Mouse (Mus musculus) bone marrow, adult 2 months (tissue): ENCODE data around the gene Dok1.

ENCODE experiments used
- CTCF ChIP-seq: fragments of 200-500 bp; IDR thresholded peaks from 2 replicates; pipeline ENCODE4 v1.5.1; 2011; ENCODE audit warnings: low read length, control low read depth; ENCODE audit not compliant: control insufficient read depth, insufficient read depth
- POLR2A ChIP-seq: fragments of 200-500 bp; IDR thresholded peaks from 2 replicates; pipeline ENCODE4 v1.6.1; 2011; ENCODE audit warnings: low read depth, mild to moderate bottlenecking, control low read depth, low read length, borderline replicate concordance; ENCODE audit not compliant: control insufficient read depth

DNA sequence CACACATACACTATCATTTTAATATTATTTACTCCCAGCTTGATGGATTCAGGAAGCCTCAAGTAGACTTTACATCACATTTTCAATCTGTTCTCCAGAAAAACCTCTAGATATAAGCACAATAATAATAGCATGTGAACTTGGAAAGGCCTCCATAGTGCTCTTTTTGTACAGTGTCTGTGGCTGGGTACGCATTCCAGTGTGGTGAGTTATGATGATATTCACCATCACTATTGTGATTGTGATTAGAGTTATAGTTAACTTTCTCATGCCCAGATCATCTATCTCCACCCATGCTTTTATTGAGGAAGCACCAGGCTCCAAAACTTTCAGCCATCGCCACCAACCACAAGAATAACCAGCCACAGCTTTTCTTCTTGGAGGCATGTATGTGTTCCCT is 9.5 kb downstream of the Dok1 start:
- no peak for TF ChIP-seq POLR2A
- no peak for TF ChIP-seq CTCF
